8 mouse cellular contexts compared by ENCODE assay signal in genomic region chr19:22905066-22905482, GRCm38 (mm10).
DNase-seq lines count a peak whose midpoint lies in the region; ATAC-seq lines count a peak whose summit lies in the region.

No protein-coding gene starts in this region.

- ATAC-seq in cerebellum, adult (ENCODE audit: insufficient number of reproducible peaks, low FRiP score, low TSS enrichment) = peak; percentile 83
- ATAC-seq in megakaryocyte, adult 5-6 weeks (ENCODE audit: poor library complexity, severe bottlenecking) = no peak

- peak; percentile 46 for DNase-seq in adrenal gland, postnatal 14 days
- DNase-seq in gastrocnemius, postnatal 25 days = peak; percentile 56
- peak; percentile 61 for DNase-seq in layer of hippocampus, adult 9-10 months (ENCODE audit: low spot score)
- peak; percentile 45 for DNase-seq in right cerebral cortex, postnatal 25 days
- no peak for DNase-seq in kidney, postnatal 14 days
- no peak for DNase-seq in spleen, postnatal 10 days (ENCODE audit: low spot score in 2 of 2)

Comparison
In these comparisons a context has a peak if more than half of its experiments do, and no peak if none do; other contexts are left out.
1. DNase-seq: peak in adrenal gland, postnatal 14 days (single experiment), gastrocnemius, postnatal 25 days (single experiment), layer of hippocampus, adult 9-10 months (single experiment) and right cerebral cortex, postnatal 25 days (single experiment); none in kidney, postnatal 14 days (single experiment) and spleen, postnatal 10 days (0 of 2).